Mouse (Mus musculus) heart, postnatal 0 days (tissue): ENCODE measurements around the gene Tff3. TPM values are rescaled to one million over a fixed set of nuclear protein-coding genes. Genes with fewer than 3 reads are reported as not detected.

Experiments
- ATAC-seq: fragments of 200-750 bp; cut with Nextera tagmentation; 2 replicates; pipeline ENCODE4 v1.8.0; 2017; ENCODE audit warnings: low read depth, moderate number of reproducible peaks, moderate library complexity; ENCODE audit not compliant: insufficient read depth
- DNase-seq: peaks from one replicate; pipeline ENCODE4 v3.0.0-alpha.2; 2016; ENCODE audit warnings: low spot score
- H3K27ac ChIP-seq: fragments of 300-500 bp; sonication (generic); 2 replicates; pipeline ENCODE4 v1.5.1; 2014; ENCODE audit warnings: low read depth, mild to moderate bottlenecking
- H3K27me3 ChIP-seq: fragments of 300-500 bp; sonication (generic); 2 replicates; pipeline ENCODE4 v1.6.1; 2014; ENCODE audit warnings: low read length, mixed read lengths; ENCODE audit not compliant: control insufficient read depth, insufficient read depth
- H3K36me3 ChIP-seq: fragments of 300-500 bp; sonication (generic); replicated peaks from 2 replicates; pipeline ENCODE4 v1.6.1; 2014; ENCODE audit warnings: low read length, mixed read lengths; ENCODE audit not compliant: control insufficient read depth, insufficient read depth
- H3K4me1 ChIP-seq: fragments of 300-500 bp; sonication (generic); 2 replicates; pipeline ENCODE4 v1.6.1; 2014; ENCODE audit warnings: antibody characterized with exemption; ENCODE audit not compliant: control insufficient read depth, insufficient read depth
- H3K4me2 ChIP-seq: fragments of 300-500 bp; sonication (generic); 2 replicates; pipeline ENCODE4 v1.6.1; 2014; ENCODE audit warnings: low read depth, mild to moderate bottlenecking, low read length, moderate library complexity
- H3K4me3 ChIP-seq: fragments of 300-500 bp; sonication (generic); 2 replicates; pipeline ENCODE4 v1.5.1; 2014; ENCODE audit warnings: low read depth, low read length
- H3K9ac ChIP-seq: fragments of 300-500 bp; sonication (generic); replicated peaks from 2 replicates; pipeline ENCODE4 v1.6.1; 2014; ENCODE audit warnings: low read depth, low read length, mixed read lengths
- H3K9me3 ChIP-seq: fragments of 300-500 bp; sonication (generic); replicated peaks from 2 replicates; pipeline ENCODE4 v1.6.1; 2016; ENCODE audit warnings: low read length; ENCODE audit not compliant: control insufficient read depth
- CTCF ChIP-seq: IDR thresholded peaks from 2 replicates; pipeline ENCODE4 v1.5.1; 2016; ENCODE audit warnings: antibody characterized with exemption, control low read depth, low read depth
- EP300 ChIP-seq: IDR thresholded peaks from 2 replicates; pipeline ENCODE4 v1.6.1; 2016; ENCODE audit warnings: antibody characterized with exemption, low read depth
- WGBS: fragments of 180-500 bp; shearing (Covaris S2); extraction: QIAGEN DNeasy Blood & Tissue Kit; methylation state at CpG from one replicate; pipeline ENCODE4 v1.1.7; 2014; 5-methylcytosine and 5-hydroxymethylcytosine counted together
- polyA plus RNA-seq: library from polyadenylated mRNA; unstranded; fragments of >200 nt; fragmentation: Nextera tagmentation; extraction: Ambion mirVana; gene quantifications from 2 replicates; pipeline ENCODE4 v1.2.1, GENCODE M21; 2015
- total RNA-seq: library from RNA; depleted of rRNA; stranded (reverse); fragments of >200 nt; gene quantifications from 2 replicates; pipeline ENCODE4 v1.2.3, GENCODE M21; 2014; ENCODE audit warnings: low replicate concordance

The Tff3 gene
- total and polyA plus RNA-seq, 2 experiments from 2014 or later: not detected

DNA sequence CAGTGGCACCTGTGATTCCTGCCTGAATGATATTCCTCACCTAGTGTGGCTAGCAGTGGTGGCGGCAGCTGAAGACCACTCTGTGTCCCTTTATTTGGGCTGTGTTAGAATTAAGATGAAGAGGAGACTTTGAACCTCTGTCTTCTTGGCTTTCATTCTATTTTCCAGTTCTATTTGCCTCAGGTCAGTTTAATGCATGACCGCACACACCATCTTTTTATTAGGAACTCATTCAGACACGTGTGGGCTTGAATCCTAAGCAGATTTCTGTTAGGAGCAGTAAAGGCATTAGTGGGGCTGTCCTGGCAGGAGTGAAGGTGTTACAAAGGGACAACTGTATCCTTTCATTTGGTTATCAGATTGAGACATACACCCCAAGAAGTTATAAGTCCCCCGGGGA lies 30.8 kb upstream of the Tff3 start:
- TF ChIP-seq CTCF (no peak), EP300 (no peak)
- no peak overlapping the region for H3K27ac ChIP-seq
- no peaks in the 10 kb centered on the region; the same call in 1 of the 2 replicates for H3K9me3 ChIP-seq
- no peak overlapping the region for H3K4me2 ChIP-seq
- H3K4me3 ChIP-seq: no peak overlapping the region
- no peak for ATAC-seq
- WGBS: 75% methylated on average over 4 of the region's 4 CpGs
- no peaks in the 10 kb centered on the region for H3K27me3 ChIP-seq
- H3K9ac ChIP-seq: no peak overlapping the region
- no peaks in the 10 kb centered on the region for H3K4me1 ChIP-seq
- no peaks in the 10 kb centered on the region for H3K36me3 ChIP-seq
- no peak for DNase-seq

DNA sequence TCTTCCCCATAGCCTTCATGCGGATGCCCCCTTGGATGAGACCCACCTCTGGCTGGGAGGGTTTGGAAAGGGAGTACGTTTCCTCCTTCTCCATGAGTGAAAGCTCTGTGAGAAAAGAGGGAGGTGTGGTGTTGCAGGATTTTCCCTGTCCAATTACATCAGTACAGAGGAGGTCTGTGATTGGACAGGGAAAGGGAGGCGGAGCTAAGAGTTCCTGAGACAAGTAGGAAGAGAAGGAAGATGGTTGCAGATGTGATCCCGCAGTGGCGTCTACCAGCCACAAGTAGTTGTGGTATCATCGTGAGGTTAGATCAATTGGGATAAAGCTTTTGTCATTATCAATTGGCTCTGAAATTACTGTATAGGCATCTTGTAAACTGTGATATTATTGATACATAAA lies 28.5 kb upstream of the Tff3 start:
- no peaks in the 10 kb centered on the region; the same call in 1 of the 2 replicates for H3K9me3 ChIP-seq
- no peaks in the 10 kb centered on the region for H3K27me3 ChIP-seq
- TF ChIP-seq CTCF (no peak), EP300 (no peak)
- H3K4me3 ChIP-seq: no peak overlapping the region
- DNase-seq (no peak), ATAC-seq (no peak)
- no peaks in the 10 kb centered on the region for H3K4me1 ChIP-seq
- no peak overlapping the region for H3K9ac ChIP-seq
- no peak overlapping the region for H3K27ac ChIP-seq
- 75% methylated on average over 6 of the region's 6 CpGs for WGBS
- H3K4me2 ChIP-seq: no peak overlapping the region
- no peaks in the 10 kb centered on the region for H3K36me3 ChIP-seq

DNA sequence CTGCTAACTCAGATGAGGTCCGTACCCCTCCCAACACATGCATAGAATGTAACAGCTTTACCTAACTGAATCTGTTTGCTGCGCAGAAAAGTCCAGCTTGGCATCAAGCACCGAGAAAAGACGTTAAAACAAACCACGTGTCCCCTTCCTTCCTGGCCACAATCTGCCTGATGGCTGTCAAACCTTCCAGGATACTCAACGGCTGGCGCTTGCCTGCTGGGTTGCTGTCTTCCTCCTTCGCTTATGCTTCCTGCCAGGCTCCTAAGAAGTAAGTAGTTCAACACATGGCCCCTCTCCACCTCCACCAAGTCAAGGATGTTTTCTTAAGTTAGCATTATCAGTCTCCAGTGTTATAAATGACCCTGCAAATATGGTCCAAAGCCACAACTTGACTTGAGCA lies 24.3 kb upstream of the Tff3 start:
- H3K4me1 ChIP-seq: no peaks in the 10 kb centered on the region
- H3K9me3 ChIP-seq: no peaks in the 10 kb centered on the region
- no peaks in the 10 kb centered on the region for H3K27me3 ChIP-seq
- DNase-seq (no peak), ATAC-seq (no peak)
- H3K4me2 ChIP-seq: no peak overlapping the region
- H3K27ac ChIP-seq: no peak overlapping the region
- no peak for TF ChIP-seq EP300
- TF ChIP-seq CTCF: no peak
- H3K4me3 ChIP-seq: no peak overlapping the region
- 45% methylated on average over 8 of the region's 8 CpGs for WGBS
- no peaks in the 10 kb centered on the region for H3K36me3 ChIP-seq
- no peak overlapping the region for H3K9ac ChIP-seq

DNA sequence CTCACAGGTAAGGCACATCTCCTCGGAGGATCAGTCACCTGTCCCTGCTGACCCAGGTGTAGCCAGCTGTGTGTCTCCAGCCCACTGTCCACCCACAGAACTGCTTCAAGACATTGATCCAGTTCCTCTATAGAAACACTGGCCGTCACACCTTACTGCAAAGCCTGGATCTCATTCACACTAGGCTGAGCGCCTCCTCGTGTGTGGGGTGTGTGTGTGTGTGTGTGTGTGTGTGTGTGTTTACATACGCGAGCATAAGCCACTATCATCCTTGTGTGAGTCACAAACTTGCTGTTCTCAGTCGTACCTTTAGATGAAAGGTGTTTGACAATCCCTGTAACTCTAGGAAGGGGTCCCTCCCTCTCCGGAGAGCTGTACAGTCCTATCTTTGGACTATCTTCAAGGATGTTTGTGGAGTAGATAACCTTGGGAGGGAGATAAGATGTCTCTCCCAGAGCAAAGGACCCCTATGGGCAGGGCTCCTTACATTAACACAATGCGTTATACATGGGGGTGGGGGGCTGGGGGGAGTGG lies 23.6 kb upstream of the Tff3 start:
- 63% methylated on average over 9 of the region's 9 CpGs for WGBS
- Histone ChIP-seq H3K4me1 (no peaks in the 10 kb centered on the region), H3K27me3 (no peaks in the 10 kb centered on the region), H3K36me3 (no peaks in the 10 kb centered on the region), H3K9ac (no peak overlapping the region), H3K4me3 (no peak overlapping the region), H3K27ac (no peak overlapping the region), H3K4me2 (no peak overlapping the region), H3K9me3 (no peaks in the 10 kb centered on the region)
- DNase-seq: no peak
- TF ChIP-seq EP300: no peak
- TF ChIP-seq CTCF: no peak
- no peak for ATAC-seq

DNA sequence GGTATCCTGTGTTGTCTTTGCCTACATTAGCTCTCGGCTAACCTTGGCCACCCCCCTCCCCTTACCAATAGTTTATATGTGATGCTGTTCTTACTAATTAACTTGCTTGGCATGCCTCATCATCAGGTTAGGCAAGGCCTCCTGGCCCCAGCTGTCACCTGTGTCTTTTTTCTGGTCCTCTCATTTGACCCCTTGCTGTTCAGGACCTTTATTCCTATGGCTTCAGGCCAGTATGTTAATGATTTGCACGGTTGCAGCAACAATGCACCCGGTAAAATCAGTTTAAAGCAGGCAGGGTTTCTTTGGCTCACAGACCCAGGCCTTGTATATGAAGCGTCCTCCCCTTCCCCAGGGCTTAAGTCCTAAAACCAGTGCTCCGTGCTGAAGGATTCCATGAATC lies 23.1 kb upstream of the Tff3 start:
- Histone ChIP-seq H3K9ac (no peak overlapping the region), H3K27me3 (no peaks in the 10 kb centered on the region), H3K4me3 (no peak overlapping the region), H3K27ac (no peak overlapping the region), H3K9me3 (no peaks in the 10 kb centered on the region), H3K4me1 (no peaks in the 10 kb centered on the region), H3K36me3 (no peaks in the 10 kb centered on the region), H3K4me2 (no peak overlapping the region)
- WGBS: 67% methylated on average over 5 of the region's 5 CpGs
- ATAC-seq: no peak
- TF ChIP-seq CTCF: no peak
- TF ChIP-seq EP300: no peak
- no peak for DNase-seq

DNA sequence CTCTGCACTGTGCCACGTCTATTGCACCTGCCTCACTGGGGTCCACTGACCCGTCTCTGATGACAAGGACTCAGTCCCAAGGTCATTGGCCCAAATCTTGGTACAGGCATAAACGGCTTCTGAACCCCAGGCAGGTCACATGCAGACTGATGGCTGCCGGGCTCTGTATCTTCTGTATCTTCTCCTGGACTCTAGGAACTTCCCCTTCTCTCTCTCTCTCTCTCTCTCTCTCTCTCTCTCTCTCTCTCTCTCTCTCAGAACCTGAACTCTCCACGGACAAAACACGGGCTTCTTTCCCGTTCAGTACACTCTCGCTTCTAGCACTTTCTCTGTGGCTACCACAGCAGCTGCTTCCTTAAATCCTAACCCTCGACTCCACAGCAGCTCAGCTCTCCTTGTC lies 16.6 kb upstream of the Tff3 start:
- Histone ChIP-seq H3K4me2 (no peak overlapping the region), H3K9me3 (no peaks in the 10 kb centered on the region), H3K27me3 (no peaks in the 10 kb centered on the region), H3K9ac (no peak overlapping the region), H3K36me3 (no peaks in the 10 kb centered on the region), H3K27ac (no peak overlapping the region), H3K4me1 (no peaks in the 10 kb centered on the region), H3K4me3 (no peak overlapping the region)
- ATAC-seq (no peak), DNase-seq (no peak)
- TF ChIP-seq CTCF (no peak), EP300 (no peak)
- 71% methylated on average over 9 of the region's 9 CpGs for WGBS
